Mouse (Mus musculus) heart, postnatal 0 days (tissue): Measurements from ENCODE around the gene Cyp4f14.

Experiments used
- CTCF ChIP-seq: IDR thresholded peaks from 2 replicates; pipeline ENCODE4 v1.5.1; 2016; ENCODE audit warnings: antibody characterized with exemption, control low read depth, low read depth
- EP300 ChIP-seq: IDR thresholded peaks from 2 replicates; pipeline ENCODE4 v1.6.1; 2016; ENCODE audit warnings: antibody characterized with exemption, low read depth

GRCm38 (mm10) chr17:32916075-32916474 is 1.1 kb downstream of the Cyp4f14 start:
- no peak for TF ChIP-seq CTCF
- no peak for TF ChIP-seq EP300
